ENCODE assay signal across 29 mouse cellular contexts in genomic region chr3:142601675-142602074, GRCm38 (mm10). TPM values are rescaled to one million over a fixed set of nuclear protein-coding genes. Genes with fewer than 3 reads are reported as not detected.
"Had no signal": no experiment of that assay in that cellular context is flagged by ENCODE, and none has a peak within 500 bp of the region (broad histone marks: within the 10 kb centered on the region; RNA-seq: fewer than 3 reads in every experiment).

No protein-coding gene starts in this region.

- ATAC-seq: liver, embryonic 12.5 days; liver, postnatal 0 days; lung, postnatal 0 days; midbrain, embryonic 13.5 days; midbrain, embryonic 15.5 days; midbrain, embryonic 16.5 days had no signal

- DNase-seq: left cerebral cortex, postnatal 4 days; liver; liver, embryonic 13.5 days; liver, postnatal 0 days; lung, adult 18-20 months; lung, adult 2 months; lung, embryonic 14.5 days; lung, postnatal 10 days; lung, postnatal 14 days; lung, postnatal 36 days; midbrain, embryonic 14.5 days had no signal

RNA-seq across cellular contexts. Expression of gene Gbp2b, which starts 7.0 kb away (rescaled TPM):
- polyA plus RNA-seq: limb, embryonic 10.5 days; limb, embryonic 11.5 days; limb, embryonic 12.5 days; limb, embryonic 13.5 days; limb, embryonic 14.5 days; limb, embryonic 15.5 days; liver, embryonic 11.5 days; liver, embryonic 12.5 days; liver, embryonic 13.5 days; liver, embryonic 16.5 days; lung, embryonic 14.5 days; lung, embryonic 15.5 days; midbrain, embryonic 10.5 days; midbrain, embryonic 11.5 days; midbrain, embryonic 12.5 days; midbrain, embryonic 13.5 days; midbrain, embryonic 14.5 days; midbrain, embryonic 15.5 days; midbrain, embryonic 16.5 days; midbrain, postnatal 0 days had no signal

RNA-seq across cellular contexts. Expression of gene Gbp2, which starts 18.7 kb away (rescaled TPM):
- polyA plus RNA-seq: midbrain, embryonic 11.5 days had no signal
